Mouse (Mus musculus): ENCODE data around the gene Dph7.
"Not testable (repeated sequence)": the region's sequence is repeated elsewhere in the genome, so short reads cannot be mapped to it uniquely, and the experiment has no call there.

The Dph7 gene

GRCm38 (mm10) chr2:24970386-24970785 lies 8.2 kb downstream of the Dph7 start:
- in situ Hi-C loops (cut with MboI, MseI): no loop called here

GRCm38 (mm10) chr2:24974452-24974851 lies 12.3 kb downstream of the Dph7 start:
- in situ Hi-C loops (cut with MboI, MseI): not testable (repeated sequence)

- in situ Hi-C loops (cut with MboI, MseI): no loop called here
Measured at GRCm38 (mm10) chr2:24974906-24975703, 12.9 kb downstream of the Dph7 start, which contains the start of gene Mrpl41. TSS of gene Mrpl41 (minus strand) at chr2:24975098.

GRCm38 (mm10) chr2:24975704-24976297 lies 13.6 kb downstream of the Dph7 start, which contains the start of gene Pnpla7:
TSS of gene Pnpla7 (plus strand) at chr2:24976033.
- in situ Hi-C loops (cut with MboI, MseI): no loop called here

- in situ Hi-C loops (cut with MboI, MseI): no loop called here
Measured at GRCm38 (mm10) chr2:24976960-24977359, 14.8 kb downstream of the Dph7 start.

- in situ Hi-C loops (cut with MboI, MseI): no loop called here
Measured at GRCm38 (mm10) chr2:24987762-24988161, 25.6 kb downstream of the Dph7 start.

- in situ Hi-C loops (cut with MboI, MseI): no loop called here
Measured at GRCm38 (mm10) chr2:24995332-24995731, 33.1 kb downstream of the Dph7 start.

- in situ Hi-C loops (cut with MboI, MseI): no loop called here
Measured at GRCm38 (mm10) chr2:24996471-24996870, 34.3 kb downstream of the Dph7 start.

- in situ Hi-C loops (cut with MboI, MseI): no loop called here
Measured at GRCm38 (mm10) chr2:25000544-25001235, 38.5 kb downstream of the Dph7 start.

- in situ Hi-C loops (cut with MboI, MseI): no loop called here
Measured at GRCm38 (mm10) chr2:25003946-25004786, 42.0 kb downstream of the Dph7 start.

- in situ Hi-C loops (cut with MboI, MseI): no loop called here
Measured at GRCm38 (mm10) chr2:25006767-25007166, 44.6 kb downstream of the Dph7 start.

- in situ Hi-C loops (cut with MboI, MseI): no loop called here
Measured at GRCm38 (mm10) chr2:25008250-25008649, 46.0 kb downstream of the Dph7 start.

Measured in T-helper 17 cell (primary cell).